Mouse (Mus musculus) megakaryocyte, embryonic 14.5 days (primary cell): ENCODE measurements around the gene Fndc7.

Source experiments
- FLI1 ChIP-seq: IDR thresholded peaks from 2 replicates; pipeline ENCODE4 v1.6.1; 2012; ENCODE audit warnings: low read length, inconsistent platforms, mixed read lengths
- GATA1 ChIP-seq: IDR thresholded peaks from 3 replicates; pipeline ENCODE4 v1.6.1; 2012; ENCODE audit warnings: mixed read lengths, low read length, inconsistent platforms, borderline replicate concordance

- no peak for TF ChIP-seq GATA1
- TF ChIP-seq FLI1 = no peak
These were observed at the start of gene Fndc7 for GRCm38 (mm10) chr3:108889908-108890307.
